Mouse (Mus musculus) c-Kit-positive CD71-positive TER-119-negative erythroid progenitor cells, embryonic 14.5 days (primary cell): ENCODE data around the gene RPS10-NUDT3.

Experiments used
- DNase-seq: peaks from one replicate; pipeline ENCODE4 v3.0.0-alpha.2; 2013; ENCODE audit warnings: low read depth

The RPS10-NUDT3 gene

GRCm38 (mm10) chr17:27554062-27554960 lies 80.7 kb downstream of the RPS10-NUDT3 start:
- DNase-seq, result no peak

GRCm38 (mm10) chr17:27552215-27553201 lies 82.5 kb downstream of the RPS10-NUDT3 start:
- no peak for DNase-seq

- DNase-seq, result no peak
Observed at GRCm38 (mm10) chr17:27551393-27551940, 83.6 kb downstream of the RPS10-NUDT3 start.

- no peak for DNase-seq
Observed at GRCm38 (mm10) chr17:27549234-27549633, 85.8 kb downstream of the RPS10-NUDT3 start.

- DNase-seq, result no peak
Observed at GRCm38 (mm10) chr17:27547253-27547868, 87.7 kb downstream of the RPS10-NUDT3 start.

- no peak for DNase-seq
Observed at GRCm38 (mm10) chr17:27546574-27547085, 88.4 kb downstream of the RPS10-NUDT3 start.

- no peak for DNase-seq
Observed at GRCm38 (mm10) chr17:27545991-27546390, 89.0 kb downstream of the RPS10-NUDT3 start.

GRCm38 (mm10) chr17:27544551-27544950 lies 90.5 kb downstream of the RPS10-NUDT3 start:
- no peak for DNase-seq

- DNase-seq, result no peak
Observed at GRCm38 (mm10) chr17:27541984-27542383, 93.0 kb downstream of the RPS10-NUDT3 start.

- no peak for DNase-seq
Observed at GRCm38 (mm10) chr17:27541261-27541660, 93.8 kb downstream of the RPS10-NUDT3 start.

GRCm38 (mm10) chr17:27534718-27535117 lies 100.3 kb downstream of the RPS10-NUDT3 start:
- DNase-seq, result peak; percentile 74

- no peak for DNase-seq
Observed at GRCm38 (mm10) chr17:27533354-27533753, 101.7 kb downstream of the RPS10-NUDT3 start.

GRCm38 (mm10) chr17:27532095-27532494 lies 102.9 kb downstream of the RPS10-NUDT3 start:
- DNase-seq, result peak; percentile 23
